Mouse (Mus musculus): ENCODE measurements around the gene Nrcam.

- no peak for TF ChIP-seq CTCF (IDR thresholded peaks at IDR 0.05; ENCODE audit: low read depth)
- TF ChIP-seq EP300 (IDR thresholded peaks at IDR 0.05; ENCODE audit: low read depth): no peak
Observed at GRCm38 (mm10) chr12:44515066-44515465, 186.4 kb downstream of the Nrcam start.
